Mouse (Mus musculus) erythroblast, adult 5-6 weeks (primary cell): ENCODE measurements around the gene Chsy1. TPM values are rescaled to one million over a fixed set of nuclear protein-coding genes. Genes with fewer than 3 reads are reported as not detected.
"Not testable (repeated sequence)": the region's sequence is repeated elsewhere in the genome, so short reads cannot be mapped to it uniquely, and the experiment has no call there.

Source experiments
- ATAC-seq: replicated peaks from 2 replicates; pipeline ENCODE4 v1.8.0; 2016; ENCODE audit warnings: moderate number of reproducible peaks, mild to moderate bottlenecking, moderate TSS enrichment, inconsistent platforms; ENCODE audit not compliant: poor library complexity, low FRiP score, severe bottlenecking
- total RNA-seq, 2 experiments: library from RNA; stranded (forward) in 1 of 2; stranded (reverse) in 1 of 2; fragments of 150-400 nt in 1 of 2; fragments of 200-764, 138-1000 nt in 1 of 2; gene quantifications; 2 replicates each; pipeline versions ENCODE4 v1.2.3 to v1.2.4; 2015 to 2017; ENCODE audit warnings: low replicate concordance in 2 of 2

Chsy1 gene
- total RNA-seq, 2 experiments from 2014 or later = 8.5 to 11.7 TPM

- no peak for ATAC-seq
Measured at GRCm38 (mm10) chr7:66165036-66165798, 55.9 kb downstream of the Chsy1 start.

- ATAC-seq = no peak
Measured at GRCm38 (mm10) chr7:66168877-66169276, 59.6 kb downstream of the Chsy1 start.

- ATAC-seq = no peak
Measured at GRCm38 (mm10) chr7:66169476-66169875, 60.2 kb downstream of the Chsy1 start.

- no peak for ATAC-seq
Measured at GRCm38 (mm10) chr7:66170802-66171505, 61.6 kb downstream of the Chsy1 start.

GRCm38 (mm10) chr7:66175738-66176137 lies 66.4 kb downstream of the Chsy1 start:
- no peak for ATAC-seq

- ATAC-seq = no peak
Measured at GRCm38 (mm10) chr7:66176256-66176655, 66.9 kb downstream of the Chsy1 start.

- no peak for ATAC-seq
Measured at GRCm38 (mm10) chr7:66176929-66177328, 67.6 kb downstream of the Chsy1 start.

GRCm38 (mm10) chr7:66178101-66178500 lies 68.8 kb downstream of the Chsy1 start:
- no peak for ATAC-seq

GRCm38 (mm10) chr7:66179120-66179581 lies 69.8 kb downstream of the Chsy1 start:
- ATAC-seq = no peak

- ATAC-seq = no peak
Measured at GRCm38 (mm10) chr7:66179711-66180110, 70.4 kb downstream of the Chsy1 start.

GRCm38 (mm10) chr7:66180260-66180659 lies 70.9 kb downstream of the Chsy1 start:
- ATAC-seq = no peak

- no peak for ATAC-seq
Measured at GRCm38 (mm10) chr7:66180711-66181365, 71.5 kb downstream of the Chsy1 start.

GRCm38 (mm10) chr7:66182075-66182715 lies 72.9 kb downstream of the Chsy1 start:
- no peak for ATAC-seq

- no peak for ATAC-seq
Measured at GRCm38 (mm10) chr7:66183404-66183803, 74.1 kb downstream of the Chsy1 start.

GRCm38 (mm10) chr7:66184026-66184425 lies 74.7 kb downstream of the Chsy1 start:
- ATAC-seq = no peak

GRCm38 (mm10) chr7:66185370-66185769 lies 76.1 kb downstream of the Chsy1 start:
- no peak for ATAC-seq

GRCm38 (mm10) chr7:66187581-66188231 lies 78.4 kb downstream of the Chsy1 start:
- no peak for ATAC-seq

GRCm38 (mm10) chr7:66190385-66190784 lies 81.1 kb downstream of the Chsy1 start:
- not testable (repeated sequence) for ATAC-seq

- ATAC-seq = no peak
Measured at GRCm38 (mm10) chr7:66194511-66194910, 85.2 kb downstream of the Chsy1 start.

- no peak for ATAC-seq
Measured at GRCm38 (mm10) chr7:66195881-66196280, 86.6 kb downstream of the Chsy1 start.
